Mouse (Mus musculus): ENCODE results near the gene Smarcd1.

DNA sequence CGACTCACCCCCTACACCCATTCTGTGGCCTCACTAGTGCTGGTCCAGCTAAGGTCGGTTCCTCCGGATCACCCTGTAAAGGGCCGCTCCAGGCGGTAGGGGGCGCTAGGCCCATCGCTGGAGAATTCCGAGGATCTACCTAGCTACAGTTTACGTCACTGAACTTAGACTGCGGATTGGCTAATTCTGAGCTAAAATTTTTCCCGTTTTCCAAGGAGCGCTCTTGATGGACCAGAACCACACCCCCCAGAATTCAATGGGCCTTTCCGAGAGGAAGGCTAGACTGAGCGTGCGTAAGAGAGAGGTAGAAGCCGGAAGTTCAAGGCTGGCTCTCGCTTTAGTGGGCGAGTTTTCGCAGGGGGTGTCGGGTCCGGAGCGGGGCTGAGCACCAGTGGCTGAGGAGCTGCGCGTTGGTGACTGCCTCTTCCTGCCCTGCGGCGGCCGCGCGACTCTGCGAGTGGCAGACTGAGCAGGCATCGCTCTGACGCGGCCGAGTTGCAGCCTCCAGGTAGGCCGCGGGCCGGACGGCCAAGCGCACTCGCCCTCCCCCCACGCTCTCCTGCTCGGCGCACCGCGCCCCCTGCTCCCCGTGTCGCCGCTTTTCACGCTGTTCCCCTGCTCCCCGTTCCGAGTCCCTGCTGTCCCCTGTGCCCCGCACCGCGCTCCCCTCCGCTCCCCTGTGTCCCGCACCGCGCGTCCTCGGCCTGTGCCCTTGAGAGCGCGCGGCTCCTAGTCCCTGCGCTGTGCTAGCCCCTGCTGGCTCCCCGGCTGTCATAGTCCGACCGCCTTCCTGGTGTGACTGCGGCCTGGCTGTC is 23.6 kb downstream of the Smarcd1 start, which contains the start of gene Cox14:
- TF ChIP-seq CTCF (IDR thresholded peaks at IDR 0.05; ENCODE audit: low read depth) = peak; percentile 95
- peak; percentile 37; the same call in 1 of the 2 replicates for TF ChIP-seq EP300 (IDR thresholded peaks at IDR 0.05; ENCODE audit: low read depth)
